Mouse (Mus musculus) thymus, adult 2 months (tissue): Measurements from ENCODE around the gene Kif1b. TPM values are rescaled to one million over a fixed set of nuclear protein-coding genes. Genes with fewer than 3 reads are reported as not detected.
"Not testable (repeated sequence)": the region's sequence is repeated elsewhere in the genome, so short reads cannot be mapped to it uniquely, and the experiment has no call there.

Experiments used
- DNase-seq: peaks from one replicate; pipeline ENCODE4 v3.0.0; 2021
- H3K27ac ChIP-seq: fragments of 200-500 bp; 2 replicates; pipeline ENCODE4 v1.5.1; 2012; ENCODE audit warnings: low read length, control low read depth; ENCODE audit not compliant: control insufficient read depth, insufficient read depth
- H3K27me3 ChIP-seq: fragments of 200-500 bp; 2 replicates; pipeline ENCODE4 v1.6.1; 2012; ENCODE audit warnings: mild to moderate bottlenecking, low read length, moderate library complexity, mixed read lengths; ENCODE audit not compliant: control insufficient read depth, insufficient read depth
- H3K36me3 ChIP-seq: fragments of 200-500 bp; 2 replicates; pipeline ENCODE4 v1.6.1; 2012; ENCODE audit warnings: mild to moderate bottlenecking, low read length, moderate library complexity; ENCODE audit not compliant: control insufficient read depth, insufficient read depth
- H3K4me1 ChIP-seq: fragments of 200-500 bp; replicated peaks from 2 replicates; pipeline ENCODE4 v1.6.1; 2012; ENCODE audit warnings: low read length; ENCODE audit not compliant: control insufficient read depth, insufficient read depth
- H3K4me3 ChIP-seq: fragments of 200-500 bp; 2 replicates; pipeline ENCODE4 v1.5.1; 2012; ENCODE audit warnings: mild to moderate bottlenecking, low read length, control low read depth, moderate library complexity; ENCODE audit not compliant: control insufficient read depth, insufficient read depth
- CTCF ChIP-seq: fragments of 200-500 bp; IDR thresholded peaks from 2 replicates; pipeline ENCODE4 v1.5.1; 2012; ENCODE audit warnings: mild to moderate bottlenecking, control low read depth, low read length, moderate library complexity, borderline replicate concordance; ENCODE audit not compliant: control insufficient read depth, poor library complexity, insufficient read depth; ENCODE audit errors: extremely low read depth
- POLR2A ChIP-seq: fragments of 200-500 bp; IDR thresholded peaks from 2 replicates; pipeline ENCODE4 v1.6.1; 2012; ENCODE audit warnings: mild to moderate bottlenecking, low read length, control low read depth, moderate library complexity; ENCODE audit not compliant: control insufficient read depth, poor library complexity, insufficient read depth; ENCODE audit errors: extremely low read depth
- WGBS: fragments of 180-500 bp; shearing (Covaris S2); methylation state at CpG from one replicate; pipeline ENCODE4 v1.1.7; 2018; 5-methylcytosine and 5-hydroxymethylcytosine counted together
- polyA plus RNA-seq: library from polyadenylated mRNA; depleted of rRNA; stranded (reverse); fragments of >200 nt; gene quantifications from 2 replicates; pipeline ENCODE4 v1.2.3, GENCODE M21; 2012

Gene Kif1b
- polyA plus RNA-seq, 1 experiment = 23.9 TPM

- WGBS = 94% methylated on average over 7 of the region's 7 CpGs
- Histone ChIP-seq H3K27me3 (no peaks in the 10 kb centered on the region), H3K27ac (no peak overlapping the region), H3K4me1 (no peaks in the 10 kb centered on the region), H3K4me3 (no peak overlapping the region), H3K36me3 (no peaks in the 10 kb centered on the region)
- DNase-seq = no peak
- TF ChIP-seq CTCF = no peak
These were observed 60.8 kb downstream of the Kif1b start for GRCm38 (mm10) chr4:149246578-149247155.

- WGBS = 96% methylated on average over 15 of the region's 15 CpGs
- no peak for DNase-seq
- no peak overlapping the region for H3K4me3 ChIP-seq
- no peaks in the 10 kb centered on the region for H3K4me1 ChIP-seq
- TF ChIP-seq CTCF = no peak
- no peak for TF ChIP-seq POLR2A
- H3K27me3 ChIP-seq = no peaks in the 10 kb centered on the region
- no peak overlapping the region for H3K27ac ChIP-seq
- H3K36me3 ChIP-seq = no peaks in the 10 kb centered on the region
These were observed 70.5 kb downstream of the Kif1b start for GRCm38 (mm10) chr4:149237011-149237410.

GRCm38 (mm10) chr4:149233938-149234337 is 73.6 kb downstream of the Kif1b start:
- TF ChIP-seq CTCF (no peak), POLR2A (no peak)
- H3K4me3 ChIP-seq = no peak overlapping the region
- DNase-seq = no peak
- no peaks in the 10 kb centered on the region for H3K36me3 ChIP-seq
- no peak overlapping the region for H3K27ac ChIP-seq
- no peaks in the 10 kb centered on the region for H3K27me3 ChIP-seq
- WGBS = 61% methylated on average over 9 of the region's 9 CpGs
- no peaks in the 10 kb centered on the region for H3K4me1 ChIP-seq

- not testable (repeated sequence) for H3K36me3 ChIP-seq, H3K27me3 ChIP-seq, H3K4me1 ChIP-seq, H3K4me3 ChIP-seq, H3K27ac ChIP-seq, DNase-seq
- 94% methylated on average over 3 of the region's 3 CpGs for WGBS
These were observed 78.8 kb downstream of the Kif1b start for GRCm38 (mm10) chr4:149228682-149229081.

GRCm38 (mm10) chr4:149228256-149228655 is 79.2 kb downstream of the Kif1b start:
- Histone ChIP-seq H3K27me3 (no peaks in the 10 kb centered on the region), H3K27ac (no peak overlapping the region), H3K4me1 (no peaks in the 10 kb centered on the region), H3K36me3 (no peaks in the 10 kb centered on the region), H3K4me3 (no peak overlapping the region)
- TF ChIP-seq POLR2A = no peak
- TF ChIP-seq CTCF = no peak
- no peak for DNase-seq
- 95% methylated on average over 3 of the region's 3 CpGs for WGBS

- TF ChIP-seq POLR2A (no peak), CTCF (no peak)
- WGBS = 83% methylated on average over 3 of the region's 3 CpGs
- Histone ChIP-seq H3K36me3 (no peaks in the 10 kb centered on the region), H3K4me3 (no peak overlapping the region), H3K27ac (no peak overlapping the region), H3K4me1 (no peaks in the 10 kb centered on the region), H3K27me3 (no peaks in the 10 kb centered on the region)
- DNase-seq = no peak
These were observed 81.2 kb downstream of the Kif1b start for GRCm38 (mm10) chr4:149226311-149226710.

- no peaks in the 10 kb centered on the region for H3K36me3 ChIP-seq
- 96% methylated on average over 3 of the region's 3 CpGs for WGBS
- H3K4me3 ChIP-seq = no peak overlapping the region
These were observed 84.0 kb downstream of the Kif1b start for GRCm38 (mm10) chr4:149223453-149223852.

More at GRCm38 (mm10) chr4:149223453-149223852, 84.0 kb downstream of the Kif1b start:
- no peak for TF ChIP-seq CTCF
- TF ChIP-seq POLR2A = no peak
- Histone ChIP-seq H3K4me1 (no peaks in the 10 kb centered on the region), H3K27ac (no peak overlapping the region), H3K27me3 (no peaks in the 10 kb centered on the region)
- no peak for DNase-seq
